Mouse (Mus musculus) C2C12 (cell line): ENCODE results near the gene Cox4i2.

Experiments used
- CTCF ChIP-seq: IDR thresholded peaks from one replicate; pipeline ENCODE4 v1.5.1; 2011; ENCODE audit not compliant: control insufficient read depth, insufficient read depth, insufficient read length
- FOSL1 ChIP-seq: IDR thresholded peaks from one replicate; pipeline ENCODE4 v1.8.0; 2011; ENCODE audit warnings: mild to moderate bottlenecking, low read length; ENCODE audit not compliant: poor library complexity, insufficient read depth, severe bottlenecking
- MAX ChIP-seq: IDR thresholded peaks from one replicate; pipeline ENCODE4 v1.6.1; 2011; ENCODE audit warnings: mild to moderate bottlenecking, control low read depth
- USF1 ChIP-seq: IDR thresholded peaks from one replicate; pipeline ENCODE4 v1.6.1; 2011; ENCODE audit warnings: low read depth, mild to moderate bottlenecking, control low read depth, moderate library complexity

DNA sequence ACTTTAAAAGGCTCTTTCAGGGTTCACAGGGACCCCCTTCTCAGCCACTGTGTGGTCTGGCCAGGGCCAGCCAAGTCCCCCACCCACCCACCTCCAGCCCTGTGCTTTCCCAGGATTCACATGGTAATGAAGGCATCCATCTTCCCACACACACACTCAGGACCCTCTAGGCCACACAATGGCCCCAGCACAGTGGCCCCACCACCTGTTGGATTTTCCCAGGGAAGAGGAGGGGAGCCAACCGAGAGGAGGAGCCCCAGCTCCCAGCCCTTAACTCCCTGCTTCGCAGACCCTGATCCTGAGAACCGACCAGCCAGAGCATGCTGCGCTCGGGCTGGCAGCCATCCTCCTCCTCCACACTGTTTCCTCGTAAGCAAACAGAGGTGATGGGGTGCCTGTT lies 35.9 kb upstream of the Cox4i2 start:
- no peak for TF ChIP-seq CTCF
- no peak for TF ChIP-seq FOSL1
- no peak for TF ChIP-seq MAX
- no peak for TF ChIP-seq USF1
